Mouse (Mus musculus) limb, embryonic 15.5 days (tissue): Measurements from ENCODE around the gene Ube2g2. TPM values are rescaled to one million over a fixed set of nuclear protein-coding genes. Genes with fewer than 3 reads are reported as not detected.

Source experiments
- ATAC-seq: fragments of 200-750 bp; cut with Nextera tagmentation; 2 replicates; pipeline ENCODE4 v1.8.0; 2017; ENCODE audit warnings: low read depth, moderate TSS enrichment; ENCODE audit not compliant: insufficient number of reproducible peaks, low FRiP score, low TSS enrichment
- H3K27ac ChIP-seq: fragments of 300-500 bp; sonication (generic); 2 replicates; pipeline ENCODE4 v1.5.1; 2015; ENCODE audit warnings: moderate library complexity, mild to moderate bottlenecking, inconsistent platforms
- H3K27me3 ChIP-seq: fragments of 300-500 bp; sonication (generic); 2 replicates; pipeline ENCODE4 v1.6.1; 2015; ENCODE audit warnings: inconsistent platforms
- H3K36me3 ChIP-seq: fragments of 300-500 bp; sonication (generic); 2 replicates; pipeline ENCODE4 v1.6.1; 2015; ENCODE audit warnings: inconsistent platforms
- H3K4me1 ChIP-seq: fragments of 300-500 bp; sonication (generic); 2 replicates; pipeline ENCODE4 v1.6.1; 2015; ENCODE audit warnings: inconsistent platforms
- H3K4me2 ChIP-seq: fragments of 300-500 bp; sonication (generic); 2 replicates; pipeline ENCODE4 v1.6.1; 2015; ENCODE audit warnings: mild to moderate bottlenecking, inconsistent platforms
- H3K4me3 ChIP-seq: fragments of 300-500 bp; sonication (generic); 2 replicates; pipeline ENCODE4 v1.5.1; 2015; ENCODE audit warnings: mild to moderate bottlenecking, inconsistent platforms
- H3K9ac ChIP-seq: fragments of 300-500 bp; sonication (generic); 2 replicates; pipeline ENCODE4 v1.6.1; 2015; ENCODE audit warnings: inconsistent platforms
- H3K9me3 ChIP-seq: fragments of 300-500 bp; sonication (generic); 2 replicates; pipeline ENCODE4 v1.6.1; 2016; ENCODE audit warnings: inconsistent platforms
- WGBS: fragments of 180-500 bp; shearing (Covaris S2); methylation state at CpG from one replicate; pipeline ENCODE4 v1.1.7; 2015; 5-methylcytosine and 5-hydroxymethylcytosine counted together
- polyA plus RNA-seq: library from polyadenylated mRNA; unstranded; fragments of >200 nt; fragmentation: Nextera tagmentation; extraction: Ambion mirVana; gene quantifications from 2 replicates; pipeline ENCODE4 v1.2.1, GENCODE M21; 2015

The Ube2g2 gene
- polyA plus RNA-seq, result 99.8 and 127 TPM in 2 replicates

GRCm38 (mm10) chr10:77622055-77622988 is at the start of gene Ube2g2:
Gene Ube2g2 (plus strand): TSS chr10:77622275.
- Histone ChIP-seq H3K9ac (peak within 1 kb of the TSS; percentile 98), H3K4me3 (peak within 1 kb of the TSS; percentile 97), H3K9me3 (no peaks in the 10 kb centered on the region), H3K27me3 (no peaks in the 10 kb centered on the region), H3K36me3 (peaks cover 18% of the 10 kb centered on the region), H3K4me1 (peaks cover 35% of the 10 kb centered on the region), H3K4me2 (peak within 1 kb of the TSS; percentile 47), H3K27ac (peak within 1 kb of the TSS; percentile 94)
- peak; percentile 87 for ATAC-seq
- WGBS, result under 1% methylated on average over 96 of the region's 96 CpGs

- Histone ChIP-seq H3K9ac (no peak overlapping the region), H3K4me3 (no peak overlapping the region), H3K27ac (no peak overlapping the region), H3K36me3 (no peaks in the 10 kb centered on the region), H3K27me3 (no peaks in the 10 kb centered on the region), H3K4me1 (0 out of 2 replicates have a peak, but pooled peaks cover 5% of the 10 kb centered on the region), H3K4me2 (no peak overlapping the region), H3K9me3 (no peaks in the 10 kb centered on the region)
- ATAC-seq, result no peak
- 73% methylated on average over 1 of the region's 1 CpGs for WGBS
These were observed 48.9 kb upstream of the Ube2g2 start for GRCm38 (mm10) chr10:77573162-77573561.

- ATAC-seq, result no peak
- H3K9ac ChIP-seq, result no peak overlapping the region
- H3K4me1 ChIP-seq, result peaks cover 26% of the 10 kb centered on the region
- WGBS, result 44% methylated on average over 10 of the region's 10 CpGs
- no peaks in the 10 kb centered on the region for H3K9me3 ChIP-seq
- H3K27me3 ChIP-seq, result no peaks in the 10 kb centered on the region
- no peak overlapping the region for H3K4me3 ChIP-seq
- peak overlapping the region; percentile 81; the same call in 1 of the 2 replicates for H3K4me2 ChIP-seq
- H3K36me3 ChIP-seq, result no peaks in the 10 kb centered on the region
- H3K27ac ChIP-seq, result peak overlapping the region; percentile 79
These were observed 41.8 kb upstream of the Ube2g2 start for GRCm38 (mm10) chr10:77580027-77580920.

- Histone ChIP-seq H3K4me1 (peaks cover 26% of the 10 kb centered on the region), H3K4me2 (peak overlapping the region; percentile 81), H3K4me3 (peak overlapping the region; percentile 85), H3K9me3 (no peaks in the 10 kb centered on the region), H3K27me3 (no peaks in the 10 kb centered on the region), H3K36me3 (0 out of 2 replicates have a peak, but pooled peaks cover 3% of the 10 kb centered on the region), H3K27ac (peak overlapping the region; percentile 79), H3K9ac (peak overlapping the region; percentile 26)
- no peak for ATAC-seq
- WGBS, result 7% methylated on average over 8 of the region's 8 CpGs
These were observed 41.1 kb upstream of the Ube2g2 start for GRCm38 (mm10) chr10:77581023-77581407.

- H3K9me3 ChIP-seq, result no peaks in the 10 kb centered on the region
- peak within 1 kb of the TSS; percentile 85 for H3K4me3 ChIP-seq
- peak within 1 kb of the TSS; percentile 96 for H3K27ac ChIP-seq
- H3K4me2 ChIP-seq, result peak within 1 kb of the TSS; percentile 81
- WGBS, result under 1% methylated on average over 64 of the region's 64 CpGs
- H3K36me3 ChIP-seq, result peaks cover 8% of the 10 kb centered on the region; the same call in 1 of the 2 replicates
- ATAC-seq, result peak; percentile 94
- H3K4me1 ChIP-seq, result peaks cover 27% of the 10 kb centered on the region
- peak within 1 kb of the TSS; percentile 83 for H3K9ac ChIP-seq
- H3K27me3 ChIP-seq, result no peaks in the 10 kb centered on the region
These were observed 40.4 kb upstream of the Ube2g2 start, which contains the start of gene Pttg1ip for GRCm38 (mm10) chr10:77581408-77582284. Gene Pttg1ip (plus strand): TSS chr10:77581720.

- Histone ChIP-seq H3K4me3 (peak overlapping the region; percentile 85), H3K9me3 (no peaks in the 10 kb centered on the region), H3K27me3 (no peaks in the 10 kb centered on the region), H3K36me3 (peaks cover 14% of the 10 kb centered on the region; the same call in 1 of the 2 replicates), H3K27ac (peak overlapping the region; percentile 96), H3K9ac (peak overlapping the region; percentile 83), H3K4me2 (peak overlapping the region; percentile 81), H3K4me1 (peaks cover 30% of the 10 kb centered on the region)
- no peak for ATAC-seq
- 6% methylated on average over 8 of the region's 8 CpGs for WGBS
These were observed 39.8 kb upstream of the Ube2g2 start for GRCm38 (mm10) chr10:77582285-77582618.

GRCm38 (mm10) chr10:77583795-77584422 is 38.2 kb upstream of the Ube2g2 start:
- no peak overlapping the region for H3K9ac ChIP-seq
- 74% methylated on average over 10 of the region's 10 CpGs for WGBS
- no peak overlapping the region for H3K27ac ChIP-seq
- H3K27me3 ChIP-seq, result no peaks in the 10 kb centered on the region
- H3K36me3 ChIP-seq, result peaks cover 23% of the 10 kb centered on the region; the same call in 1 of the 2 replicates
- ATAC-seq, result no peak
- no peak overlapping the region for H3K4me2 ChIP-seq
- H3K4me3 ChIP-seq, result no peak overlapping the region
- no peaks in the 10 kb centered on the region for H3K9me3 ChIP-seq
- H3K4me1 ChIP-seq, result peaks cover 31% of the 10 kb centered on the region

GRCm38 (mm10) chr10:77586637-77587036 is 35.4 kb upstream of the Ube2g2 start:
- no peak overlapping the region for H3K4me3 ChIP-seq
- H3K9me3 ChIP-seq, result no peaks in the 10 kb centered on the region
- H3K36me3 ChIP-seq, result peaks cover 46% of the 10 kb centered on the region
- WGBS, result 90% methylated on average over 3 of the region's 3 CpGs
- no peak overlapping the region for H3K9ac ChIP-seq
- H3K4me1 ChIP-seq, result peaks cover 32% of the 10 kb centered on the region
- no peak for ATAC-seq
- no peak overlapping the region for H3K27ac ChIP-seq
- no peaks in the 10 kb centered on the region for H3K27me3 ChIP-seq
- H3K4me2 ChIP-seq, result no peak overlapping the region

GRCm38 (mm10) chr10:77587091-77587775 is 34.8 kb upstream of the Ube2g2 start:
- ATAC-seq, result no peak
- no peak overlapping the region for H3K4me3 ChIP-seq
- 93% methylated on average over 6 of the region's 6 CpGs for WGBS
- H3K9me3 ChIP-seq, result no peaks in the 10 kb centered on the region
- H3K4me1 ChIP-seq, result peaks cover 31% of the 10 kb centered on the region
- no peaks in the 10 kb centered on the region for H3K27me3 ChIP-seq
- no peak overlapping the region for H3K9ac ChIP-seq
- peaks cover 52% of the 10 kb centered on the region for H3K36me3 ChIP-seq
- no peak overlapping the region for H3K27ac ChIP-seq
- no peak overlapping the region for H3K4me2 ChIP-seq

- Histone ChIP-seq H3K27me3 (no peaks in the 10 kb centered on the region), H3K4me2 (no peak overlapping the region), H3K36me3 (peaks cover 60% of the 10 kb centered on the region), H3K9ac (no peak overlapping the region), H3K27ac (no peak overlapping the region), H3K4me1 (peaks cover 23% of the 10 kb centered on the region), H3K4me3 (no peak overlapping the region), H3K9me3 (no peaks in the 10 kb centered on the region)
- WGBS, result 93% methylated on average over 2 of the region's 2 CpGs
- no peak for ATAC-seq
These were observed 34.0 kb upstream of the Ube2g2 start for GRCm38 (mm10) chr10:77588036-77588435.
